Mouse (Mus musculus) megakaryocyte, embryonic 14.5 days (primary cell): Measurements from ENCODE around the gene Kcnip4.

Source experiments
- FLI1 ChIP-seq: IDR thresholded peaks from 2 replicates; pipeline ENCODE4 v1.6.1; 2012; ENCODE audit warnings: low read length, inconsistent platforms, mixed read lengths
- GATA1 ChIP-seq: IDR thresholded peaks from 3 replicates; pipeline ENCODE4 v1.6.1; 2012; ENCODE audit warnings: mixed read lengths, low read length, inconsistent platforms, borderline replicate concordance

DNA sequence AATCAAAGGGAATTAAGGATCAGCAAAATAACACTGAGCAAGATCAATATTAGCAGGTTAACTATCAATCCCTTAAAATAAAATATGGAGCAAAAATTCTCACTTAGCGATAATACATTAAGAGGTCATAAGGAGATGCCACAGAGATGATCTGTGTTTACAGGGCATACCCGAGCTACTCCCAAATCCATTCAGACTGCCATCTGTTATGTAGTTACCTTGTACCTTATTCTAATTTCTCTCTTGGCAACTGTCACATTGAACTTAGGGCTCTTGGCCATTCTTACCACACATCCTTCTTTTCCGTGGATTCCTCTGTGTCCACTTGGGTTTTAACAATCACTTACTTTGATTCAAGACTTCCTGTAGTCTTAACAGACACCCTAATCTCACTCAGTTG is 71.6 kb downstream of the Kcnip4 start:
- TF ChIP-seq FLI1 = no peak
- TF ChIP-seq GATA1 = no peak
